Mouse (Mus musculus): ENCODE measurements at regions not wholly inside any gene's neighbourhood (a gene's known extent, or its start where the extent isn't known, plus 50 kb on each side); places are given as distances from the start of the nearest gene placed in this dataset.

DNA sequence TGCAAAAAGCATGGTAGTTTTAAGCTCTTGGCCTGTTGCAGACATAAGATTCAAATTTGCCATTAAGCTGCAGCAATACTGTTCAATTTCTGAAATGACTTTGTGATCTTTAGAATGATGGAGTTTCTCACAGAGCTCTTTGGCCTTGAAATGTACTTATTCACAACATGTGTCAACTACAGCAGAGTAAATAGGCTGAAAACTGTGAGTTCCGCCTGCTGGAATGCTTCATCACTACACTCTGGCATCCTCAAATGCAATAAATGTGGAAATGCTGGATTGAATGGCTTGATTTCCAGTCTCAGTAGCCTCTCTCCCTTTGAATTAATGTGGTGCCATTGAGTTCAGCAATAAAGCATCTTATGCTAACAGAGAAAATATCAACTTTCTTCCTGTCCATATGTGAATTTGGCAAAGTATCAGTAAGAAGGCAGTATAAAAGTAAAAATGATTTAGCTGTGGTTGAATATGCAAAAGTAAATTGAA, 253.9 kb downstream of the Smarca1 start:
- no peak for TF ChIP-seq CTCF (IDR thresholded peaks at IDR 0.05; ENCODE audit: low read depth)
- TF ChIP-seq EP300 (IDR thresholded peaks at IDR 0.05; ENCODE audit: low read depth) = no peak

Measured in liver, postnatal 0 days (tissue).